Mouse (Mus musculus): ENCODE measurements around the gene Ubl5. TPM values are rescaled to one million over a fixed set of nuclear protein-coding genes. Genes with fewer than 3 reads are reported as not detected.

Gene Ubl5
- polyA plus RNA-seq, 1 experiment, result 13.3 TPM

GRCm38 (mm10) chr9:20644360-20645081 lies 1.8 kb downstream of the Ubl5 start, which contains the start of gene Fbxl12:
TSS of gene Fbxl12 (minus strand) at chr9:20644767.
- no peak for TF ChIP-seq GATA1 (IDR thresholded peaks at IDR 0.05; ENCODE audit: low read length)

GRCm38 (mm10) chr9:20645121-20645520 lies 2.4 kb downstream of the Ubl5 start:
- TF ChIP-seq GATA1 (IDR thresholded peaks at IDR 0.05; ENCODE audit: low read length), result no peak

GRCm38 (mm10) chr9:20651602-20652259 lies 9.1 kb downstream of the Ubl5 start, which contains the start of gene Pin1:
TSS of gene Pin1 (plus strand) at chr9:20652095.
- no peak for TF ChIP-seq GATA1 (IDR thresholded peaks at IDR 0.05; ENCODE audit: low read length)

- no peak for TF ChIP-seq GATA1 (IDR thresholded peaks at IDR 0.05; ENCODE audit: low read length)
Observed at GRCm38 (mm10) chr9:20652260-20652658, 9.6 kb downstream of the Ubl5 start.

GRCm38 (mm10) chr9:20653859-20654258 lies 11.2 kb downstream of the Ubl5 start:
- no peak for TF ChIP-seq GATA1 (IDR thresholded peaks at IDR 0.05; ENCODE audit: low read length)

- TF ChIP-seq GATA1 (IDR thresholded peaks at IDR 0.05; ENCODE audit: low read length), result no peak
Observed at GRCm38 (mm10) chr9:20657546-20657945, 14.9 kb downstream of the Ubl5 start.

- TF ChIP-seq GATA1 (IDR thresholded peaks at IDR 0.05; ENCODE audit: low read length), result no peak
Observed at GRCm38 (mm10) chr9:20662325-20662724, 19.6 kb downstream of the Ubl5 start.

GRCm38 (mm10) chr9:20662874-20663273 lies 20.2 kb downstream of the Ubl5 start:
- TF ChIP-seq GATA1 (IDR thresholded peaks at IDR 0.05; ENCODE audit: low read length), result no peak

- TF ChIP-seq GATA1 (IDR thresholded peaks at IDR 0.05; ENCODE audit: low read length), result no peak
Observed at GRCm38 (mm10) chr9:20663956-20664355, 21.3 kb downstream of the Ubl5 start.

GRCm38 (mm10) chr9:20664366-20664765 lies 21.7 kb downstream of the Ubl5 start:
- TF ChIP-seq GATA1 (IDR thresholded peaks at IDR 0.05; ENCODE audit: low read length), result no peak

GRCm38 (mm10) chr9:20664982-20665637 lies 22.4 kb downstream of the Ubl5 start:
- TF ChIP-seq GATA1 (IDR thresholded peaks at IDR 0.05; ENCODE audit: low read length), result no peak

GRCm38 (mm10) chr9:20665925-20666324 lies 23.2 kb downstream of the Ubl5 start:
- no peak for TF ChIP-seq GATA1 (IDR thresholded peaks at IDR 0.05; ENCODE audit: low read length)

GRCm38 (mm10) chr9:20666510-20667034 lies 23.9 kb downstream of the Ubl5 start:
- TF ChIP-seq GATA1 (IDR thresholded peaks at IDR 0.05; ENCODE audit: low read length), result no peak

GRCm38 (mm10) chr9:20668065-20668464 lies 25.4 kb downstream of the Ubl5 start:
- TF ChIP-seq GATA1 (IDR thresholded peaks at IDR 0.05; ENCODE audit: low read length), result no peak

- no peak for TF ChIP-seq GATA1 (IDR thresholded peaks at IDR 0.05; ENCODE audit: low read length)
Observed at GRCm38 (mm10) chr9:20672047-20672446, 29.4 kb downstream of the Ubl5 start.

- TF ChIP-seq GATA1 (IDR thresholded peaks at IDR 0.05; ENCODE audit: low read length), result no peak
Observed at GRCm38 (mm10) chr9:20677892-20678291, 35.2 kb downstream of the Ubl5 start.

All from G1E-ER4 (cell line).